Mouse (Mus musculus): ENCODE data around the gene Csrp1. TPM values are rescaled to one million over a fixed set of nuclear protein-coding genes. Genes with fewer than 3 reads are reported as not detected.

The Csrp1 gene
- polyA plus RNA-seq, 1 experiment = 178 TPM

DNA sequence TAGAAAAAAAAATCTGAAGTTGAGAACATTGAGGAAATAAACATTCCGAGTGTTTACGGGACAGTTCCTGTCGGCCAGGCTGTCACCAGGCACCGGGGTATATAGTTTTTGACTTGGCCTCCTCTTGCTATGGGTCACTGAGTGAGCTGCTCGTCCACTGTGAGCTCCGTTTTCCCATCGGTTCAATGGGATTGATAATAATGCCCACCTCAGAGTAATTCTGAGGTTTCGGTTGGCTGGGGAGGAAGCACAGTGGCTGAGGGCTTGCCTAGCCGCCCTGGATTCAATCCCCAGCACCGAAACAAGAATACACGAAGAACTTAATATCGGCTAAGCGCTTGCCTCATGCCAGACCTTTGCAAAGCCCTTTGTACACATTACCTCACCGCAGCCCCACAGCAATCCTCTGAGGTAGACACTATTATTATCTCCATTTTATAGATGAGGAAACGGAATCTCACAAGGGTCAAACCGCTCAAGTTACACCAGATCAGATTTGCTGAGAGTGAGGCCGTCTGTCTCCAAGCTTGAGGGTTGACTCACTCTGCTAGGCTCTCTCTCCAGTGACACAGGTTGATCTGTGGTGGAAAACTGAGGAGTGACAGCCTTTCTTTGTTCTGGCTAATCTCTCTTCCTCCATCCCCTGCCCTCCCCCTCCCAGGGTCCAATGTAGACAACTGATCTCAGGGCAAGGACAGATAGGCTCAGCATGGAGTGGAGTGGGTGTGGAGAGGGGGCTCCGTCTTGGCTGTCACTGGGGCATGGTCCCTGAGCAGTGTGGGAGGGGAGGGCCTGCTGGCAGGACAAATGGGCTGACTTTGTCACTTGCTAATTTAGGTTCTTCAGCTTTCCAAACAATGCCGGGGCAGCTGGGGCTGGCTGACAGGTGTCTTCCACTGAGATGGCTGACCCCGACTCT lies 74.6 kb downstream of the Csrp1 start:
- Histone ChIP-seq H3K4me3 (ENCODE audit: low read depth, low read length) (no peak overlapping the region), H3K36me3 (ENCODE audit: control insufficient read depth, insufficient read depth, low read length, poor library complexity, severe bottlenecking) (no peaks in the 10 kb centered on the region), H3K9me3 (replicated peaks; ENCODE audit: control insufficient read depth, insufficient read depth, low read length, poor library complexity, severe bottlenecking) (no peaks in the 10 kb centered on the region), H3K4me1 (ENCODE audit: control insufficient read depth, insufficient read depth, low read length) (peaks cover 2% of the 10 kb centered on the region), H3K27me3 (ENCODE audit: control insufficient read depth, insufficient read depth, low read length, poor library complexity, severe bottlenecking) (no peaks in the 10 kb centered on the region), H3K9ac (ENCODE audit: low read depth, poor library complexity, severe bottlenecking) (peak overlapping the region; percentile 29; the same call in 1 of the 2 replicates), H3K27ac (ENCODE audit: insufficient read depth, low read length) (no peak overlapping the region)
- TF ChIP-seq EP300 (IDR thresholded peaks at IDR 0.05; ENCODE audit: insufficient read depth, low read depth, low read length) = no peak
- TF ChIP-seq CTCF (IDR thresholded peaks at IDR 0.05; ENCODE audit: low read depth, low read length) = no peak
- no peak for TF ChIP-seq POLR2A (IDR thresholded peaks at IDR 0.05; ENCODE audit: insufficient read depth, low read length)

DNA sequence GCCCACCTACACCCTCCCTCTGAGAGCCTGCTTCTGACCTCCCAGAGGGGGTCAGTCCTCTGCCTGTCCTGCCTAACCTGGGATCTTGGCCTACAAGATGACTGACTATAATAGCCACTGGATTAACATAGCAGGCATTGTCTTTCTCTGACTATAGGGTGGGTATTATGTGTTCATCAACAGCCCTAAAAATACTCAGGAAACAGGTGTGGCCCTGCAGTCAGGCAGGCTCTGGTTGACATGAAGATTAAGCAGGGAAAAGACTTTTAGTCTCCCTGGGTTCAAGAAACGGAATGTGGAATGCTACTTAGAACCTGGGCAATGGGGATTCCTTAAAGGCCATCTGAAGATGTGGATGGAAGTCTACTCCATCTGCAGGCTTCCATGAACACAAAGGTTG lies 78.6 kb downstream of the Csrp1 start:
- TF ChIP-seq EP300 (IDR thresholded peaks at IDR 0.05; ENCODE audit: insufficient read depth, low read depth, low read length) = no peak
- no peak for TF ChIP-seq CTCF (IDR thresholded peaks at IDR 0.05; ENCODE audit: low read depth, low read length)
- no peak for TF ChIP-seq POLR2A (IDR thresholded peaks at IDR 0.05; ENCODE audit: insufficient read depth, low read length)
- H3K4me1 ChIP-seq (ENCODE audit: control insufficient read depth, insufficient read depth, low read length) = no peaks in the 10 kb centered on the region
- H3K36me3 ChIP-seq (ENCODE audit: control insufficient read depth, insufficient read depth, low read length, poor library complexity, severe bottlenecking) = no peaks in the 10 kb centered on the region
- no peak overlapping the region for H3K27ac ChIP-seq (ENCODE audit: insufficient read depth, low read length)
- no peaks in the 10 kb centered on the region for H3K27me3 ChIP-seq (ENCODE audit: control insufficient read depth, insufficient read depth, low read length, poor library complexity, severe bottlenecking)
- no peak overlapping the region for H3K9ac ChIP-seq (ENCODE audit: low read depth, poor library complexity, severe bottlenecking)
- no peak overlapping the region for H3K4me3 ChIP-seq (ENCODE audit: low read depth, low read length)
- H3K9me3 ChIP-seq (replicated peaks; ENCODE audit: control insufficient read depth, insufficient read depth, low read length, poor library complexity, severe bottlenecking) = no peaks in the 10 kb centered on the region

DNA sequence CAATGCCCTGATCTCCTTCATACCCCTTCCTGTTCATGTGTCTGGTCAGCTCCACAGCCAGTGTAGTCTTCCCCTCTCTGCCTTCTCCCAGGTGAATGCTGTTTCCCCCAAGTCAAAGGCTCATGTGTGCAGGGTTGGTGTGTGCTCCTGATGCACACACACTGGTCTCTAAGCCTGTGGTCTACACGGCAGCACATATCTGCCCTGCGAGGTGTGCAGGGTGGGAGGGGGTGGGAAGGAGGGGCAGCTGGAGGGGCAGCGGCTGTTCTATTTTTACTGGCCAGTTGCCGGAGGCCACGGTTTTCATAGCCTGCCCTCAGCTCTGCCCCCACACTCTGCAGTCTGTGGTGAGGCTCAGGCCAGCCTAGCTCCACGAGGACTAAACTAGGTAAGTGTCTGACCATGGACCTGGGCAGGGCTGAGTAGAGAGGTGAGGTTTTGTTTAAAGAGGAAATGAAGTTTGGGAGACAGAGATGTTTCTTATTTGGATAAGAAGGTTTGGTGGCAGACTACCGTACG lies 79.3 kb downstream of the Csrp1 start:
- H3K36me3 ChIP-seq (ENCODE audit: control insufficient read depth, insufficient read depth, low read length, poor library complexity, severe bottlenecking) = no peaks in the 10 kb centered on the region
- no peak overlapping the region for H3K9ac ChIP-seq (ENCODE audit: low read depth, poor library complexity, severe bottlenecking)
- H3K27me3 ChIP-seq (ENCODE audit: control insufficient read depth, insufficient read depth, low read length, poor library complexity, severe bottlenecking) = no peaks in the 10 kb centered on the region
- no peak overlapping the region for H3K27ac ChIP-seq (ENCODE audit: insufficient read depth, low read length)
- no peak overlapping the region for H3K4me3 ChIP-seq (ENCODE audit: low read depth, low read length)
- H3K9me3 ChIP-seq (replicated peaks; ENCODE audit: control insufficient read depth, insufficient read depth, low read length, poor library complexity, severe bottlenecking) = no peaks in the 10 kb centered on the region
- TF ChIP-seq EP300 (IDR thresholded peaks at IDR 0.05; ENCODE audit: insufficient read depth, low read depth, low read length) (no peak), CTCF (IDR thresholded peaks at IDR 0.05; ENCODE audit: low read depth, low read length) (no peak), POLR2A (IDR thresholded peaks at IDR 0.05; ENCODE audit: insufficient read depth, low read length) (no peak)
- no peaks in the 10 kb centered on the region for H3K4me1 ChIP-seq (ENCODE audit: control insufficient read depth, insufficient read depth, low read length)

DNA sequence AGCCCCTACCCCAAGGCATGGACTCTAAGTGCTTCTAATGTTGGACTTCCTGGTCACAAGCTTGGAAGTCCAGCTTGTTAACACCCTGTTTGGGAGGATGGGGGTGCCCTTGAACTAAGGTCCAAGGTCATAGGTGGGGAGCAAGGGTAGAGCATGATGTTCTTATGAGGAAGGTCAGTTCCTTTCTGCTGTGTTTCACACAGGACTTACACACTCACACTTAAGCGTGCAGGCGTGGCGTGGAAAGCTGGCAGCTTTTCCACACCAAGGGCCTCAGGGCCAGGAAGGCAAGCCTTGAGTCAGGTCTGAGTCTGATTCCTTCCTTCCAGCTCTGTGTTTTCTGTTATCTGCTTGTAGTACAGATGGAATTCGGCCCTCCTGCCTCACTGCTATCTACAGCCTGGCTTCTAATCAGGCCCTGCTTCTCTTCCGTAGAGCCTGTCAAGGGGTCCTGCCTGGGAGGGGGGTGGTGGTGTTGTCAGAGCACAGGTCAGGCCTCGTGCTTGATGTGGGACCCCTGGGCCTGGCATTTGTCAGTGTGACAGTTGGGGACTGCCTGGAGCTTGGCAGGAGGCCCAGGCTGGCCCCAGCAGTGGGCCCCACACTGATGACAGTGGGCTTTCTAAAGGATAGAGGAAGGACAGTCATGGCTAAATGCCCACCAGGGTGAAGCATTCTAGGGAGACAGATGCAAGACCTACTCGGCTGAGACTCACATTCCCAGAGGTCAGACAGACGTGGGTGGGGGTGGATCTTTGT lies 80.5 kb downstream of the Csrp1 start:
- no peak overlapping the region for H3K27ac ChIP-seq (ENCODE audit: insufficient read depth, low read length)
- H3K27me3 ChIP-seq (ENCODE audit: control insufficient read depth, insufficient read depth, low read length, poor library complexity, severe bottlenecking) = no peaks in the 10 kb centered on the region
- TF ChIP-seq EP300 (IDR thresholded peaks at IDR 0.05; ENCODE audit: insufficient read depth, low read depth, low read length) (no peak), POLR2A (IDR thresholded peaks at IDR 0.05; ENCODE audit: insufficient read depth, low read length) (no peak), CTCF (IDR thresholded peaks at IDR 0.05; ENCODE audit: low read depth, low read length) (no peak)
- H3K36me3 ChIP-seq (ENCODE audit: control insufficient read depth, insufficient read depth, low read length, poor library complexity, severe bottlenecking) = no peaks in the 10 kb centered on the region
- no peaks in the 10 kb centered on the region for H3K4me1 ChIP-seq (ENCODE audit: control insufficient read depth, insufficient read depth, low read length)
- H3K9me3 ChIP-seq (replicated peaks; ENCODE audit: control insufficient read depth, insufficient read depth, low read length, poor library complexity, severe bottlenecking) = no peaks in the 10 kb centered on the region
- no peak overlapping the region for H3K4me3 ChIP-seq (ENCODE audit: low read depth, low read length)
- H3K9ac ChIP-seq (ENCODE audit: low read depth, poor library complexity, severe bottlenecking) = no peak overlapping the region

Other genes starting within 250 kb of the Csrp1 start
- 31.7 and 34.2 TPM in 2 replicates for gene Nav1, start 112.8 kb upstream of the Csrp1 start, polyA plus RNA-seq (2011; ENCODE audit: insufficient read depth, insufficient read length, low read depth, missing spikeins)
- 88.1 and 98.9 TPM in 2 replicates for gene Phlda3, start 46.1 kb downstream of the Csrp1 start, polyA plus RNA-seq (2011; ENCODE audit: insufficient read depth, insufficient read length, low read depth, missing spikeins)
- 0.53 and 1.0 TPM in 2 replicates for gene Tnni1, start 59.4 kb downstream of the Csrp1 start, polyA plus RNA-seq (2011; ENCODE audit: insufficient read depth, insufficient read length, low read depth, missing spikeins)
- gene Lad1, start 98.5 kb downstream of the Csrp1 start, polyA plus RNA-seq (2011; ENCODE audit: insufficient read depth, insufficient read length, low read depth, missing spikeins) = 20.5 and 25.1 TPM in 2 replicates
- 1.2 and 1.6 TPM in 2 replicates for gene Tnnt2, start 116.3 kb downstream of the Csrp1 start, polyA plus RNA-seq (2011; ENCODE audit: insufficient read depth, insufficient read length, low read depth, missing spikeins)
- not detected in 2 replicates for gene Pkp1, start 199.1 kb downstream of the Csrp1 start, polyA plus RNA-seq (2011; ENCODE audit: insufficient read depth, insufficient read length, low read depth, missing spikeins)